Mouse (Mus musculus) layer of hippocampus, adult 2 months (tissue): ENCODE data around the gene Abracl. TPM values are rescaled to one million over a fixed set of nuclear protein-coding genes. Genes with fewer than 3 reads are reported as not detected.
A peak's percentile ranks its signal among the peaks of the same experiment; 100 is the strongest.

Experiments used
- DNase-seq, 2 experiments: peaks; one replicate each; pipeline ENCODE4 v3.0.0; 2022; ENCODE audit warnings: low spot score in 2 of 2
- H3K27ac ChIP-seq: fragments of 200-600 bp; 2 replicates; pipeline ENCODE4 v1.8.1; 2022
- H3K4me3 ChIP-seq: fragments of 200-600 bp; 2 replicates; pipeline ENCODE4 v1.8.1; 2022; ENCODE audit warnings: mild to moderate bottlenecking
- CTCF ChIP-seq: fragments of 200-600 bp; conservative IDR thresholded peaks from 2 replicates; pipeline ENCODE4 v1.8.1; 2022; ENCODE audit warnings: antibody characterized with exemption, mild to moderate bottlenecking, moderate library complexity
- total RNA-seq, 2 experiments: library from RNA; stranded (reverse); gene quantifications; 2 replicates each; pipeline ENCODE4 v1.2.3; 2021

Abracl gene
- total RNA-seq, 2 experiments from 2014 or later = 35.0 to 36.5 TPM

- TF ChIP-seq CTCF = no peak
- no peak overlapping the region for H3K27ac ChIP-seq
- H3K4me3 ChIP-seq = no peak overlapping the region
- DNase-seq = no peak
Measured at GRCm38 (mm10) chr10:18009744-18010143, 13.3 kb downstream of the Abracl start.

- Histone ChIP-seq H3K27ac (no peak overlapping the region), H3K4me3 (no peak overlapping the region)
- no peak for TF ChIP-seq CTCF
- no peak for DNase-seq
Measured at GRCm38 (mm10) chr10:18008118-18008517, 15.0 kb downstream of the Abracl start.

- no peak overlapping the region for H3K4me3 ChIP-seq
- H3K27ac ChIP-seq = peak overlapping the region; percentile 46; the same call in 1 of the 2 replicates
- TF ChIP-seq CTCF = no peak
- DNase-seq = peak in 1 of 2 experiments; percentile 40
Measured at GRCm38 (mm10) chr10:18007243-18007642, 15.8 kb downstream of the Abracl start.

GRCm38 (mm10) chr10:18006756-18007155 lies 16.3 kb downstream of the Abracl start:
- TF ChIP-seq CTCF = no peak
- DNase-seq = no peak
- H3K4me3 ChIP-seq = no peak overlapping the region
- peak overlapping the region; percentile 46; the same call in 1 of the 2 replicates for H3K27ac ChIP-seq

- DNase-seq = no peak
- Histone ChIP-seq H3K4me3 (no peak overlapping the region), H3K27ac (no peak overlapping the region)
- no peak for TF ChIP-seq CTCF
Measured at GRCm38 (mm10) chr10:18005136-18005955, 17.7 kb downstream of the Abracl start.

- TF ChIP-seq CTCF = no peak
- H3K27ac ChIP-seq = no peak overlapping the region
- no peak overlapping the region for H3K4me3 ChIP-seq
- no peak for DNase-seq
Measured at GRCm38 (mm10) chr10:18003966-18004637, 19.0 kb downstream of the Abracl start.

- Histone ChIP-seq H3K4me3 (no peak overlapping the region), H3K27ac (no peak overlapping the region)
- no peak for TF ChIP-seq CTCF
- no peak for DNase-seq
Measured at GRCm38 (mm10) chr10:17990576-17990975, 32.5 kb downstream of the Abracl start.

GRCm38 (mm10) chr10:17989136-17989535 lies 34.0 kb downstream of the Abracl start:
- Histone ChIP-seq H3K4me3 (no peak overlapping the region), H3K27ac (no peak overlapping the region)
- no peak for DNase-seq
- TF ChIP-seq CTCF = no peak

- no peak overlapping the region for H3K4me3 ChIP-seq
- DNase-seq = no peak
- TF ChIP-seq CTCF = no peak
- H3K27ac ChIP-seq = no peak overlapping the region
Measured at GRCm38 (mm10) chr10:17987823-17988423, 35.2 kb downstream of the Abracl start.

- DNase-seq = no peak
- no peak overlapping the region for H3K27ac ChIP-seq
- no peak for TF ChIP-seq CTCF
- no peak overlapping the region for H3K4me3 ChIP-seq
Measured at GRCm38 (mm10) chr10:17983313-17983712, 39.8 kb downstream of the Abracl start.

- TF ChIP-seq CTCF = no peak
- H3K4me3 ChIP-seq = no peak overlapping the region
- DNase-seq = no peak
- H3K27ac ChIP-seq = no peak overlapping the region
Measured at GRCm38 (mm10) chr10:17966090-17966489, 57.0 kb downstream of the Abracl start.

Other genes starting within 250 kb of the Abracl start
- gene Txlnb, start 227.1 kb downstream of the Abracl start, total RNA-seq = 1 to 10 TPM in 1 of 2 experiments, under 1 TPM in 1; 0.74 to 1.0 TPM
- 10 to 100 TPM; 25.8 to 30.3 TPM for gene Heca, start 75.2 kb downstream of the Abracl start, total RNA-seq
- gene Reps1, start 32.6 kb upstream of the Abracl start, total RNA-seq = 10 to 100 TPM; 82.6 to 92.7 TPM
- under 1 TPM; 0.49 to 0.61 TPM for gene Ect2l, start 187.6 kb upstream of the Abracl start, total RNA-seq
- gene Ccdc28a, start 211.7 kb upstream of the Abracl start, total RNA-seq = 10 to 100 TPM; 29.8 to 33.3 TPM